Mouse (Mus musculus) left cerebral cortex, postnatal 10 days (tissue): ENCODE measurements at regions not wholly inside any gene's neighbourhood (a gene's known extent, or its start where the extent isn't known, plus 50 kb on each side); places are given as distances from the start of the nearest gene placed in this dataset.
"Not testable (repeated sequence)": the region's sequence is repeated elsewhere in the genome, so short reads cannot be mapped to it uniquely, and the experiment has no call there.

Source experiments
- DNase-seq, 2 experiments: peaks; one replicate each; pipeline ENCODE4 v3.0.0; 2021 to 2022; ENCODE audit warnings: low spot score in 2 of 2, mixed read lengths in 1 of 2; ENCODE audit errors: extremely low spot score in 1 of 2
- intact Hi-C: fragments of 180-260 bp; cut with DNase I; formaldehyde crosslinking; loops from one replicate; pipeline ENCODE4 v1.15.1; 2025

GRCm38 (mm10) chr16:84624443-84625109 is 109.7 kb downstream of the A730009L09Rik start:
- intact Hi-C loops, result no loop called here
- no peak for DNase-seq

GRCm38 (mm10) chr16:84625110-84625722 is 110.3 kb downstream of the A730009L09Rik start:
- no peak for DNase-seq
- intact Hi-C loops, result no loop called here

- intact Hi-C loops, result no loop called here
- no peak for DNase-seq
Measured at GRCm38 (mm10) chr16:84627052-84627451, 108.5 kb downstream of the Mrpl39 start.

- intact Hi-C loops, result no loop called here
- DNase-seq, result no peak
Measured at GRCm38 (mm10) chr16:84629868-84630267, 105.7 kb downstream of the Mrpl39 start.

GRCm38 (mm10) chr16:84644446-84644845 is 91.1 kb downstream of the Mrpl39 start:
- intact Hi-C loops, DNase-seq: not testable (repeated sequence)

GRCm38 (mm10) chr16:84646172-84646684 is 89.3 kb downstream of the Mrpl39 start:
- intact Hi-C loops, result no loop called here
- no peak for DNase-seq

GRCm38 (mm10) chr16:84650646-84651045 is 84.9 kb downstream of the Mrpl39 start:
- intact Hi-C loops, result no loop called here
- no peak for DNase-seq

GRCm38 (mm10) chr16:84653873-84654272 is 81.7 kb downstream of the Mrpl39 start:
- DNase-seq, result no peak
- intact Hi-C loops, result no loop called here

- DNase-seq, result peak in 1 of 2 experiments; percentile 19
- intact Hi-C loops, result no loop called here
Measured at GRCm38 (mm10) chr16:84661879-84662278, 73.7 kb downstream of the Mrpl39 start.

- intact Hi-C loops, result no loop called here
- DNase-seq, result no peak
Measured at GRCm38 (mm10) chr16:84663581-84663980, 72.0 kb downstream of the Mrpl39 start.
